Mouse (Mus musculus): ENCODE results near the gene Fam49a. TPM values are rescaled to one million over a fixed set of nuclear protein-coding genes. Genes with fewer than 3 reads are reported as not detected.
A peak's percentile ranks its signal among the peaks of the same experiment; 100 is the strongest.
"Not testable (repeated sequence)": the region's sequence is repeated elsewhere in the genome, so short reads cannot be mapped to it uniquely, and the experiment has no call there.

Fam49a gene
- total RNA-seq, 2 experiments from 2014 or later, result 3.1 to 8.4 TPM

DNA sequence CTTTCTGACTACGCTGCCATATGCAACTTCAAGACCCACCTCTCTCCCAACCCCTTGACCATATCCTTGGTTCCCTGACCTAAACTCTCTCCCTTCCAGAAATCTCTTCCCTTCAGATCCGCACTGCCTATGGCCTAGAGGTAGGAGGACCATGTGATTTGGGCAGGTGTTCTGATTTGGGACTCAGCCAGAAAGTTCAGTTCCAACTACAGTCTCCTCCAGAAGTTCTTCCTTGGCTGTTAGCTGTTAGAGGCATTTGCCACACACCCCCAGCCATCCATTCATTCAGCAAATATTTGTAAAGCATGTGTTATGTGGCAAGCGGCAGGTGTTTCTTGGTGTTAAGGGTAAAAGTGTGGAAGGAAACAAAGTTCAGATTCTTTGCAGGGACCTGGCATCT, 44.3 kb downstream of the Fam49a start:
- ATAC-seq (replicated peaks; ENCODE audit: low FRiP score, poor library complexity, severe bottlenecking), result no peak

DNA sequence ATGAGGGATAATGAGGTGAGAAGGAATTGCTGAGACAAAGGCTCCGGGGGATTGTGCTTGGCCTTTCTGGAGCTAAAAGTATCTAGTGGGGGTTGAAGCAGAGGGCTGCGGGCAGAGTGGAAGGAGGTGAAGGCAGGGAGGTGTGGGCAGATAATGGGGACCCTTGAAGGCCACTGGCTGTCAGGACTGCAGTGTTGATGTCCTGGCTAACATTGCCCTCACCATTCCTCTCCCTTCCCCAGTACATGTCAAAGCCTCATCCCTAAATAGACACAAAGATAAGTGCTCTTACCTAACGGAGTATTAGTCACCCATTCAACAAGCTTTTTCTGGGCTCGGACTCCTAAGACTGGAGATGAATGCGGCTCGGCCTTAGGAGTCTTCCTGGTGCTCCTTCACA, 44.9 kb downstream of the Fam49a start:
- ATAC-seq (replicated peaks; ENCODE audit: low FRiP score, poor library complexity, severe bottlenecking), result no peak

GRCm38 (mm10) chr12:12307245-12307644, 45.3 kb downstream of the Fam49a start:
- ATAC-seq (replicated peaks; ENCODE audit: low FRiP score, poor library complexity, severe bottlenecking), result no peak

GRCm38 (mm10) chr12:12313437-12313836, 51.5 kb downstream of the Fam49a start:
- ATAC-seq (replicated peaks; ENCODE audit: low FRiP score, poor library complexity, severe bottlenecking), result no peak

DNA sequence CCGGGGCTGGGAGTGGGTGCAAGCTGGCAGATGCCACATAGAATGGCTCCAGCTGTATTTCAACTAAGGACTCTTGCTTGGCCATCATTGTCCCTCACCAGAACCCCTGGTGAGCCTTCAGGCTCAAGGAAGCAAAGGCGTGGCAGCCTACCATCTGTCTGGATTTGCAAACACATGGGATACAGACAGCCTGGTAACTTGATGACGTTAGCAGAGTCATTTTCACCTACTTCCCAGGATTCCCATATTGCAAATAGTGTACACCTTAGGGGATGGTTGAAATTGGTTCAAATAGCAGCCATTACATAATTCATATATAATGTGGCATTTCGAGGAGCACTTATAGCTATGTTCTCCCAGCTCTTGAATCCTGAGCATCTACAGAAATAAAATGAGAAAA, 52.0 kb downstream of the Fam49a start:
- ATAC-seq (replicated peaks; ENCODE audit: low FRiP score, poor library complexity, severe bottlenecking), result no peak

GRCm38 (mm10) chr12:12314326-12314725, 52.4 kb downstream of the Fam49a start:
- ATAC-seq (replicated peaks; ENCODE audit: low FRiP score, poor library complexity, severe bottlenecking), result no peak

DNA sequence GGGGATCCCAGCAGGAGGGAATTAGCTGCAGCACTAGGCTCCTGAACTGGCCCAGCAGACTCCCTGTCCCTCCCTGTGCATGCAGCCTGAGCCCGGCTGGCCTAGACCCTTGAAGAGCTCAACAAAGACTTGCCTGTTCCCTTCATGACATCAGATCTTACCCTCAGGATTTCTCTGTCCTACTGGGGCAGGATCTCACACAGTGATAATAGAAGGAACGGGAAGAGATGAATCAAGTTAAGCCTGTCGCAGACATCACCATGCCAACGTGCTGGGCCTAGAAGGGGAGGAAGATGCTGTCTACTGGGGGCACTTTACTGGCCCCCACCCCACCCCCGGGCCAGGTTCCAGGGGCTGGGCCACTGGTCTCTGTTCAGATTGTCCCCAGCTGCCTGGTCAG, 53.1 kb downstream of the Fam49a start:
- no peak for ATAC-seq (replicated peaks; ENCODE audit: low FRiP score, poor library complexity, severe bottlenecking)

DNA sequence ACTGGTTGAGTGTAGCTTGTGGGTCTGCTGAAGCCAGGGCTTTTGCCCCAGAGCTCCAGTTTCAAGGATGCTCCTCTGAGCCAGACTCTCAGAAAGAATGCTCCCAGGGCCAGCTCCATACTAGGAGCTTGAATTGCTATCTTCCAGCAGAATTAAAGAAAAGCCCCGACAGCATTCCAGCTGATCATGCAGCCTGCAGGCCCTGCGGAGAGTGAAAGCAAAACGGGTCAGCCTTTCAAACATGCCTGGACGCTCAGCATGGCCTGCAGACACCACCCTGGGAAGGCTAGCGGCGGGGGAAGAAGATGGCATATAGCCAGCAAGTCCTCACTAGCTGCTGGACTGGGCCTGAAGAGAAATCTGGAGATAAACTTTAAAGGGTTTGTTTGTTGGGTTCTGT, 55.0 kb downstream of the Fam49a start:
- ATAC-seq (replicated peaks; ENCODE audit: low FRiP score, poor library complexity, severe bottlenecking), result no peak

GRCm38 (mm10) chr12:12317606-12318005, 55.7 kb downstream of the Fam49a start:
- no peak for ATAC-seq (replicated peaks; ENCODE audit: low FRiP score, poor library complexity, severe bottlenecking)

- no peak for ATAC-seq (replicated peaks; ENCODE audit: low FRiP score, poor library complexity, severe bottlenecking)
Observed at GRCm38 (mm10) chr12:12318140-12318734, 56.3 kb downstream of the Fam49a start.

GRCm38 (mm10) chr12:12320693-12321092, 58.8 kb downstream of the Fam49a start:
- ATAC-seq (replicated peaks; ENCODE audit: low FRiP score, poor library complexity, severe bottlenecking), result no peak

DNA sequence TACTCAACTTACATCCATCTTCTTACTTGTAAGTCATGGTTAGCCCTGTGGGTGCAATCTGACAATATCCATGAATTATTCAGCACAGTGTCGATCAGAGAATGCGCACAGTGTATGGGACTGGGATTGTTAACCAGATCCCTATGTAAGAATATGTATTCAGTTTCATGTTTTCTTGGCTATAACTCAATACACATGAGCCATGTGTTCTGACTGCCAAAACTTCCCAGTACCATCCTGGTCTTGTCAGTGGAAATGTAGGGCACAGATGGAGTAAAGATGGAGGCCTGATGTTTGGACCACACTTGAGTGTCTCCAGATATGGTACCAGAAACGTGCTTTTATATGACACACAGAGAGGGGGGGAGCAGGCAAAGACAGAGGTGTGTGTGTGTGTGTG, 59.2 kb downstream of the Fam49a start:
- no peak for ATAC-seq (replicated peaks; ENCODE audit: low FRiP score, poor library complexity, severe bottlenecking)

- ATAC-seq (replicated peaks; ENCODE audit: low FRiP score, poor library complexity, severe bottlenecking), result no peak
Observed at GRCm38 (mm10) chr12:12323084-12323483, 61.1 kb downstream of the Fam49a start.

- peak; percentile 66; the same call in 1 of the 2 replicates for ATAC-seq (replicated peaks; ENCODE audit: low FRiP score, poor library complexity, severe bottlenecking)
Observed at GRCm38 (mm10) chr12:12323616-12324223, 61.8 kb downstream of the Fam49a start.

GRCm38 (mm10) chr12:12324266-12324665, 62.3 kb downstream of the Fam49a start:
- ATAC-seq (replicated peaks; ENCODE audit: low FRiP score, poor library complexity, severe bottlenecking), result not testable (repeated sequence)

DNA sequence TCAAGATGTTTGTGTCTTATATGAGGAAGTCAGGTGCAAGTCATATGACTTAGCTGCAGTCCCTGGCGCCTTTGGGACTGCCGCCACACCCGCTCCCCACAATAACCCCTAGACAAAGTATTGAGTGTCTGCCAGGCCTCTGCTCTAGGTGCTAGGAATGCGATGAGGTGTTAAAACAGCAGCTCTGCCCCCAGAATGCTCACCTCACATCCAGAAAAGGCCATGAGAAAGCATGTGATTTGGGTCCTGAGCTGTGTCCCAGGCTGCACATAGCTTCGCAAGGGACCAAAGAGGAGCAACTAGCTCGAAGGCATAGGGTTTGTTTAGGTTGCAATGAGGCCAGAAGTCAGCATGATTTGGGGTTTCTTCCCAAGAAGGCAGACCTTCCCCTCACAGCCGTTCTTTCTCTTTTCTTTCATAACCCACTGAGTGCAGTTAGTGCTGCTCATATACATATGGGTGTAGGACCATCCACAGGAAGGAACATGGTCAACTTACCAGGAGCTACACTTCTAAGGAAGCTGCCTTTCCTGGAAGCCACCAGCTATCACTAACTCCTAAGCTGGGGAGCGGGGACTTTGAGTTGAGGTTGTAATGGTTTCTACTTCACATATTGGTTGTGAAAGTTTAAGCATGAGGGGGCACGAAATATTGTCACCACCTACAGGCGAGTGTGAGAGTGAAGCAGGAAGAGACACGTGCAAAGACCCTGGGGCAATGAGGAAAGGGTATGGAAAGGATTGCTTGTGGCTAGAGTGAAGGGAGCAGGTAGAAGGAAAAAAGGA, 71.8 kb downstream of the Fam49a start:
- ATAC-seq (replicated peaks; ENCODE audit: low FRiP score, poor library complexity, severe bottlenecking), result no peak

DNA sequence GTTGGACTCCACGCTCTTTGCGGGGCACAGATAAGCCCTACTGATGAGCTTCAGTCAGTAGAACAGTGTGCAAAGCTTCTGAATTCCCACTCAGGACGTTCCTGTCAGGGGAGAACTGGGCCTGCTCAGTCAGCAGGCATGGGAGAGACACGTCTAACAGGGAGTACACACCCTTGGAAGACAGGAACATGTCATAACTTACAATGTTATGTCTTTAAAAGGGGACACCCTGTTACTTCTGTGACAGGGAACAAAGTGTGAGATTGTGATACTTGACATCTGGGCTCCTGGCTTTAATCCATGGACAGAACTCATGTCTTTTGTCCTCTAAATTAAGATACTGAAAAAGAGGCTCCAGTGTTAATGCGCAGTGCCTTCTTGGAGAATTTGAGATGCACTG, 72.5 kb downstream of the Fam49a start:
- ATAC-seq (replicated peaks; ENCODE audit: low FRiP score, poor library complexity, severe bottlenecking), result no peak

DNA sequence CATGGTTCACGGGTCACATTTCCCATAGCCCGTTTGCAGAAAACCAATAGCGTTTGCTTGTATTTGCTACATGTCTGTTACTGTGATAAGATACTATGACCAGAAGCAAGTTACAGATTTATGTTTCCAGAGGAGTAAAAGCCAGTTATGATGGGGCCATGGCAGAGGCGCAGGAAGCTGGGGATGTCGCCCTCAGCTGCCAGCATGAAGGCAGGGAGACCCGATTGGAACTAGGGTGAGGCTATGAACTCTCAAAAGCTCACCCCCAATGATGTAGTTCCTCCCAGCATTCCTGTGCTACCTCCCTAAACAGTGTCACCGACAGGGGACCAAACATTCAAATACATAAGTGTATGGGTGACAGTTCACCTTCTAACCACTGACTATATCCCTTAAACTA, 73.6 kb downstream of the Fam49a start:
- no peak for ATAC-seq (replicated peaks; ENCODE audit: low FRiP score, poor library complexity, severe bottlenecking)

DNA sequence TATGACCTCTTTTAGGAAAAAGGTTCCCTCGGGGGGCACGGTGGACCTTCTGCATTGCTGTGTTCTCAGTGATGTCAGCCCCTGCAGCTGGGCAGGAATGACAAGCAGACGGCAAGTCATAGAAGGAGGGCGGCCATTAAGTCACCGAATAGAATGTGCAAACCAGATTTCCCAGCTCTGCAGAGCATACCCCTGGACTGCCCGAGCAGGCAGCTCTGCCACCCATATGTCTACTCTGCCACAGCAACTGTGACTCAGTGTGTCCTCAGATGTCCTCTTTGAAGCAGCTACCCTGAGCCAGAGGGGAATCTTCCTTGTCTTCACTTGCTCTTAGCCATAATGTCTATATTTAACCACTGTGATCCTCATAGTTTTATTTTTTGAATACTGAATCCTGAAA, 75.4 kb downstream of the Fam49a start:
- no peak for ATAC-seq (replicated peaks; ENCODE audit: low FRiP score, poor library complexity, severe bottlenecking)

GRCm38 (mm10) chr12:12343320-12343719, 81.4 kb downstream of the Fam49a start:
- no peak for ATAC-seq (replicated peaks; ENCODE audit: low FRiP score, poor library complexity, severe bottlenecking)

- ATAC-seq (replicated peaks; ENCODE audit: low FRiP score, poor library complexity, severe bottlenecking), result no peak
Observed at GRCm38 (mm10) chr12:12348625-12349024, 86.7 kb downstream of the Fam49a start.

Data from erythroblast, adult 5-6 weeks (primary cell).